In the genomic region with DNA sequence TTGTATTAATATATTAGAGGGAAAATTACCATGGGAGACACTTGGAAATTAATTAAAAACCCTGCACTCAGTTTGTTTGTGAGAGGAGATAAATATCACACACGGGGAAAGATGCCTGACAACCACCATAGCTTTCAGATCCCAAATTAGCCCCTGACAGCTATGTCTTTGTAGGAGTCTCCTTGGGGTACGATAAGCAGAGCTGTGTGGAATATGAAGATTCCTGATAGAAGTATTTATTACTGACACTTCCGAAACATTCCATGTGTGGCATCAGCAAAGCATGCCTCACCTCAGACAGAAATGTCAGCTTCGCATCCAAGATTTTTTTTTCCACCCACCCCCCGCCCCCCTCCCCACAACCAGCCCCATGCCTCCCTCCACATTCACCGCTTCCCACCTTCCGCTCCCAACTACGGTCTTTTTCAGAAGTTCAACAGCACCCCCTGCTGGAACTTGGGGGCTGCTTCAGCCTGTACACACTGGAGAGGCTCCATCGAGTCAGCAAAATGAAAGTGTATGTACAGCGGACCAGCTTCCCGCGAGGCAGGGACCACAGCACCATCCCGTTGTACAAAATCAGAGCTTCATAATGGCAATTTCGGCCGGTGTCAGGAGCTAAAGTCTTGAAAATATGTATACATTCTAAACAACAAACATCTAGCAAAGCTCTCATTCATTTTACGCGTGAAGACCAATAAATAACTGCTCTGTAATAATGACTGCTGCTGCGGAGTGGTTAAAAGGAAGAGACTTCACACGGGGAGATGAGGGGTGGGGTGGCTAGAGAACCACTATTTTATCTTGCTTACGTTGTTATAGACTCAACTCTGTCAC, we compare ENCODE assay signal across 8 mouse cellular contexts.
DNase-seq lines count a peak whose midpoint lies in the region; ATAC-seq and TF ChIP-seq lines count a peak whose summit lies in the region.

No protein-coding gene starts in this region.

- peak overlapping the region; percentile 31; the same call in 1 of the 2 replicates for H3K9ac ChIP-seq in forebrain, embryonic 16.5 days (replicated peaks; ENCODE audit: low read depth, low read length)
- no peak overlapping the region for H3K9ac ChIP-seq in lung, embryonic 14.5 days

- H3K4me1 ChIP-seq in G1E (ENCODE audit: insufficient read depth, low read depth, low read length) = peaks cover 7% of the 10 kb centered on the region; the same call in 1 of the 2 replicates
- H3K4me1 ChIP-seq in forebrain, embryonic 16.5 days (replicated peaks; ENCODE audit: control insufficient read depth, insufficient read depth, low read length) = peaks cover 9% of the 10 kb centered on the region; the same call in 1 of the 2 replicates
- no peaks in the 10 kb centered on the region for H3K4me1 ChIP-seq in lung, embryonic 14.5 days (ENCODE audit: insufficient read depth)
- H3K4me1 ChIP-seq in olfactory bulb, adult 2 months (ENCODE audit: control insufficient read depth, insufficient read depth, low read length) = no peaks in the 10 kb centered on the region

- no peaks in the 10 kb centered on the region for H3K9me3 ChIP-seq in G1E (replicated peaks)
- no peaks in the 10 kb centered on the region for H3K9me3 ChIP-seq in forebrain, embryonic 16.5 days (ENCODE audit: control insufficient read depth, low read length)
- H3K9me3 ChIP-seq in lung, embryonic 14.5 days (ENCODE audit: low read depth, low read length) = no peaks in the 10 kb centered on the region

- H3K27me3 ChIP-seq in G1E (ENCODE audit: insufficient read depth, low read length) = no peaks in the 10 kb centered on the region
- H3K27me3 ChIP-seq in forebrain, embryonic 16.5 days (replicated peaks; ENCODE audit: control insufficient read depth, insufficient read depth, low read length) = no peaks in the 10 kb centered on the region
- H3K27me3 ChIP-seq in lung, embryonic 14.5 days (ENCODE audit: insufficient read depth, low read length) = no peaks in the 10 kb centered on the region

- TF ChIP-seq CTCF in G1E (IDR thresholded peaks at IDR 0.05; ENCODE audit: low read depth, low read length) = 0 out of 2 replicates have a peak, but pooled peaks have one; percentile 8
- TF ChIP-seq CTCF in lung, embryonic 14.5 days (IDR thresholded peaks at IDR 0.05; ENCODE audit: low read depth) = peak; percentile 87
- TF ChIP-seq CTCF in olfactory bulb, adult 2 months (IDR thresholded peaks at IDR 0.05; ENCODE audit: insufficient read depth, low read depth, low read length) = peak; percentile 77; the same call in 1 of the 2 replicates

- peak; percentile 67 for ATAC-seq in G1E (ENCODE audit: extremely low read depth, insufficient number of reproducible peaks, low FRiP score, poor library complexity, severe bottlenecking)
- ATAC-seq in cerebellum, adult (ENCODE audit: insufficient number of reproducible peaks, low FRiP score, low TSS enrichment) = peak; percentile 94
- peak; percentile 96 for ATAC-seq in forebrain, embryonic 16.5 days
- peak; percentile 87 for ATAC-seq in hematopoietic stem cell, adult 5-6 weeks (replicated peaks in 1 of 2; ENCODE audit: insufficient read depth in 1 of 2, low FRiP score in 2 of 2, low TSS enrichment in 1 of 2, low read depth in 1 of 2, poor library complexity in 2 of 2, severe bottlenecking in 2 of 2)
- ATAC-seq in lung, embryonic 14.5 days (ENCODE audit: insufficient read depth) = peak; percentile 98

- 19% methylated on average over 20 of the region's 20 CpGs for WGBS in forebrain, embryonic 16.5 days
- 23% methylated on average over 20 of the region's 20 CpGs for WGBS in lung, embryonic 14.5 days
- 18% methylated on average over 20 of the region's 20 CpGs for WGBS in olfactory bulb, adult 2 months

- TF ChIP-seq POLR2A in olfactory bulb, adult 2 months (IDR thresholded peaks at IDR 0.05; ENCODE audit: insufficient read depth, low read depth, low read length) = no peak

- no peaks in the 10 kb centered on the region for H3K36me3 ChIP-seq in G1E (replicated peaks)
- H3K36me3 ChIP-seq in forebrain, embryonic 16.5 days (ENCODE audit: control insufficient read depth, insufficient read depth) = no peaks in the 10 kb centered on the region
- H3K36me3 ChIP-seq in lung, embryonic 14.5 days (ENCODE audit: insufficient read depth) = no peaks in the 10 kb centered on the region

- DNase-seq in G1E (ENCODE audit: low spot score) = peak; percentile 22
- peak; percentile 83 to 85 for DNase-seq in layer of hippocampus, adult 8-10 months (ENCODE audit: low spot score in 2 of 2)
- DNase-seq in lung, embryonic 14.5 days = peak; percentile 95
- peak; percentile 28 to 48 for DNase-seq in thymus, adult 18-20 months

- peak overlapping the region; percentile 48 for H3K4me2 ChIP-seq in forebrain, embryonic 16.5 days (ENCODE audit: low read length)
- peak overlapping the region; percentile 52 for H3K4me2 ChIP-seq in lung, embryonic 14.5 days

- peak overlapping the region; percentile 46; the same call in 1 of the 2 replicates for H3K4me3 ChIP-seq in G1E (ENCODE audit: low read depth, low read length)
- peak overlapping the region; percentile 26 for H3K4me3 ChIP-seq in forebrain, embryonic 16.5 days (replicated peaks; ENCODE audit: low read length)
- H3K4me3 ChIP-seq in lung, embryonic 14.5 days (ENCODE audit: low read depth, low read length) = peak overlapping the region; percentile 28
- peak overlapping the region; percentile 35 for H3K4me3 ChIP-seq in olfactory bulb, adult 2 months (ENCODE audit: insufficient read depth, low read depth, low read length)

- peak overlapping the region; percentile 9 for H3K27ac ChIP-seq in forebrain, embryonic 16.5 days (ENCODE audit: low read length)
- no peak overlapping the region for H3K27ac ChIP-seq in lung, embryonic 14.5 days (ENCODE audit: low read depth)
- H3K27ac ChIP-seq in olfactory bulb, adult 2 months (ENCODE audit: insufficient read depth, low read depth, low read length) = no peak overlapping the region

Comparison
In these comparisons a context has a peak if more than half of its experiments do, and no peak if none do; other contexts are left out.
1. DNase-seq: peak in every context shown above with its lines; median percentile 95 in lung, embryonic 14.5 days; 84 in layer of hippocampus, adult 8-10 months; 38 in thymus, adult 18-20 months; 22 in G1E.
2. CTCF ChIP-seq: peak in every context shown above with its lines; median percentile 87 in lung, embryonic 14.5 days; 77 in olfactory bulb, adult 2 months; 8 in G1E.